Mouse (Mus musculus): ENCODE data around the gene Myrfl. TPM values are rescaled to one million over a fixed set of nuclear protein-coding genes. Genes with fewer than 3 reads are reported as not detected.

Gene Myrfl
- total RNA-seq, 1 experiment from 2014 or later = not detected

- ATAC-seq (replicated peaks; ENCODE audit: insufficient number of reproducible peaks, low FRiP score, low TSS enrichment, poor library complexity, severe bottlenecking) = no peak
These were observed 158.2 kb downstream of the Myrfl start for GRCm38 (mm10) chr10:116738533-116738932.

DNA sequence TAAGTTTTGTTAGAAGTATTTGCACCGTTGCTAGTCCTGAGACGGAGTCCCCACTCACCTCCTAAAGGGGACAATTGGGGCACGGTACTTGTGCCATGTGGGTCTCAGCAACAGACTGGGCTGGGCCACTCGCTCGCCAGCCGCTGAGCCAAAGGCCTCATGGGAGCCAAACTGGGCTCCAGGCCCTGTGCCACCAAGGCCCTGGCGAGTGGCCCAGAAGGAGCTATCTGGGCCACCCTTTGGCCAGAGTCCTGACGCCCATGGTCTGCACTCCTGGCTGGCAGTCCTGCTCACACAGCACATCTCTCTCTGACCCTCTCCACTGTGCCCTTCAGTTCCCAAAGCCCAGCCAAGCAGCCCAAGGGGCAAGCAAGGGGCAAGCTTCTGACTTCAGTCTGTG is 161.1 kb downstream of the Myrfl start:
- ATAC-seq (replicated peaks; ENCODE audit: insufficient number of reproducible peaks, low FRiP score, low TSS enrichment, poor library complexity, severe bottlenecking) = no peak

DNA sequence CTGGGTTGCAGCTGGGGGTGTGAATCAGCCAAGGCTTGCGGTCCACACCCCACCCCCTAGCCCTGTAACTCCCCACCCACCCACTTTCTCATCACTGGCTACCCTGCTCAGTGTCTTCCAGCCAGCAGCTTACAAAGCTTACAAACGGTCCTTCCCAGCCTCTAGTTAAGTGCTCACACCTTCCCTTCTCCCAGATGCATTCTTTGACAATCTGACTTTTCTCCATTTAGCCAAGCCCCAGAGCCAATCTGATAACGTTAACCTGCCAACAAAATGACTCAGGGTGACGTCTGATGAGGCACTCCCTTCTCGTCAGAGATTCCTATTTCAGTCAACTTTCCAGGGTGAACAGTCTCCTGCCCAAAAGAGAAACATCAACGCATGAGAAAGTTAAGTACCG is 163.1 kb downstream of the Myrfl start:
- no peak for ATAC-seq (replicated peaks; ENCODE audit: insufficient number of reproducible peaks, low FRiP score, low TSS enrichment, poor library complexity, severe bottlenecking)

GRCm38 (mm10) chr10:116730033-116730652 is 166.6 kb downstream of the Myrfl start:
- ATAC-seq (replicated peaks; ENCODE audit: insufficient number of reproducible peaks, low FRiP score, low TSS enrichment, poor library complexity, severe bottlenecking) = no peak

GRCm38 (mm10) chr10:116728860-116729259 is 167.9 kb downstream of the Myrfl start:
- ATAC-seq (replicated peaks; ENCODE audit: insufficient number of reproducible peaks, low FRiP score, low TSS enrichment, poor library complexity, severe bottlenecking) = no peak

GRCm38 (mm10) chr10:116727702-116728298 is 168.9 kb downstream of the Myrfl start:
- ATAC-seq (replicated peaks; ENCODE audit: insufficient number of reproducible peaks, low FRiP score, low TSS enrichment, poor library complexity, severe bottlenecking) = no peak

Other genes starting within 250 kb of the Myrfl start
- gene Rab3ip, start 53.9 kb upstream of the Myrfl start, total RNA-seq (2017) = 16.6 to 20.8 TPM (median 18.0 TPM) in 3 replicates
- not detected in 3 replicates for gene Gm10271, start 75.7 kb upstream of the Myrfl start, total RNA-seq (2017)
- not detected in 3 replicates for gene Best3, start 89.4 kb upstream of the Myrfl start, total RNA-seq (2017)
- gene Lrrc10, start 148.4 kb upstream of the Myrfl start, total RNA-seq (2017) = not detected in 3 replicates
- 289 to 360 TPM (median 315 TPM) in 3 replicates for gene Cct2, start 166.9 kb upstream of the Myrfl start, total RNA-seq (2017)